Mouse (Mus musculus) spleen, adult 12 weeks (tissue): ENCODE results near the gene Fxyd6.
A peak's percentile ranks its signal among the peaks of the same experiment; 100 is the strongest.

ENCODE experiments used
- DNase-seq: peaks from one replicate; pipeline ENCODE4 v3.0.0; 2022; ENCODE audit warnings: low spot score

Gene Fxyd6

DNA sequence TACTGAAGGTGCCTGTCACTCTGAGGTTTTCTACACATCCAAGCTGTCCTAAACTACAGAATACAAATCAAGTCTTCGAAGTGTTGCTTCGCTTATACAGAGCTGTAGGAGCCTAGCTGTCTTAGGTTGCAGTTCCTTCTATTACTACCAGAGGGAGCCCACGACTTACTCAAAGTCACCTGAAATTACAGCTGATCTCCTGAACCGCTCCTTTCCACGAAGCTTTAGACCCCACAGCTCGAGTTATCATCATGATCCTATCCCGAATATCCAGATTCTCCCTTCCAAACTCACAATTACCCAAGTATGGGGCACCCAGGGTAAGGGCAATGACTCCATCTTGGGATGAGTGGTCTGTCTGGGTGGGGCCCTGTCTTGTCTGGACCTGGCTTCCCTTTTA is 41.8 kb downstream of the Fxyd6 start:
- DNase-seq: no peak

DNA sequence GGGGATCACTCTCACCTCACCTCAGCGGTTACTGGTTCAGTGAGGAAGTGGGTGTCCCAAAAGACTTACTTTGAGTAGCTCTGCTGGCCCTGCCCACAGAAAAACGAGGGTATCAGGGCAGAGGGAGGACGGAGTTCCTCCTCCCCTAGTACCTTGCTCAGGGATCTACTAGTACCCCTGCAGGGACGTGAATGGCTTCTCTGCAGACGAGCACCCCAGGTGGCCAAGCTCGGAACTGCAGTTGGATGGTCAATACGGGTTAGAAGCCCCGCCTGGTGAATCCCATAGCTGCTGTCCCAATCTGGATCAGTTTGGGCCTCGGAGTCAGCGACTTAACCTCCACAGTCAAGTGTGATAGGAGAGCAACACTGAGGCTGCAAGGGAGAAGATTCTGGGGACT is 42.3 kb downstream of the Fxyd6 start:
- peak; percentile 51 for DNase-seq

- no peak for DNase-seq
Measured at GRCm38 (mm10) chr9:45412700-45413477, 42.9 kb downstream of the Fxyd6 start.

DNA sequence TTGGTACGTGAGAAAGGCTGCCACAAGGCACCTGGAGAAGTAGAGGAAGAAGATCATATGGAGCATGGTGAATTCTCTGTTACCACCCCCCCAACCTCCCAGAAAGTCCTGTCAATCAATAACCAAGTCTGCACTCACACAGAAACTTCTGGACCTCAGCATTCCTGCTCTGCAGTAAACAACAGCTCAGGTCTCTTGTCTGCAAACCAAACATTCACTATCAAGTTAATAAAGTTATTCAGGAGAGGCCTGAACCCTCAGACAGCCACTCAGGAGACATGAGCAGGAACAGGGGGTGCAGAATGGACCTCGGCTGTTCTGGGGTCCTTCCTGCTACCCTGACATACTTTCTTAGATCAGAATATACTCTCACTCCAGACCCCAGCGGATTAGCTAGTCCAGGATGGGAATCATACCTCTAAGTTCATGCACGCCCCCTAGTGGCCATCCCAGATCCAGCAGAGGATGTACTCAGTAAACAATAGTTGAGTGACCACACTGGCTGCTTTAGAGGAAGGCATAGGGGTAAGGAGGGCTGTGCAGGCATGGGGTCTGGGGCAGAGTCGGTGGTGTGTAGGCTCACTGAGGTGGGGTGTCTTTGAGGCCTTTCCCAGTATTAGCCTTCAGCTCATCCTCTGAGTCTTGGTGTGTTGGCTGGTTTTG is 43.6 kb downstream of the Fxyd6 start:
- no peak for DNase-seq

- no peak for DNase-seq
Measured at GRCm38 (mm10) chr9:45415912-45416311, 45.9 kb downstream of the Fxyd6 start.

DNA sequence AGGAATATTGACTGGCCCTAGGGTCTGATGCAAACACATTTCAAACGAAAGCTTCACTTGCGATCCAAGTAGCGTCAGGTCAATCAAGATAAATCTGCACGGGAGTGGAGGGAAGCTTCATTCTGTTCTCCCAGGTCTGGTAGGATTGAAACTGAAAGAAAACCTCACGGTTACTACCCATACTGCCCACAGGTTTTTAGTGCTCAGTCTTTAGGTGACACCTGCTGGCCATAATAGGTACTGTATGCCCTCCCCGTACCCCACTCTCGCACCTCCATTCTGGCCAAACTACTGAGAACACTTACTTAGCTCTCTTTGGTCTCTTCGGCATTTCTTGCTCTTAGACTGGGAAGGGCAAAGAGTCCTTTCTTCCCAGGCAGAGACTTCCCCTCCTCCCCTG is 47.3 kb downstream of the Fxyd6 start:
- DNase-seq: peak; percentile 35

- DNase-seq: no peak
Measured at GRCm38 (mm10) chr9:45418252-45418651, 48.3 kb downstream of the Fxyd6 start.

GRCm38 (mm10) chr9:45421209-45421608 is 51.2 kb downstream of the Fxyd6 start:
- no peak for DNase-seq

- DNase-seq: no peak
Measured at GRCm38 (mm10) chr9:45422761-45423298, 52.8 kb downstream of the Fxyd6 start.

DNA sequence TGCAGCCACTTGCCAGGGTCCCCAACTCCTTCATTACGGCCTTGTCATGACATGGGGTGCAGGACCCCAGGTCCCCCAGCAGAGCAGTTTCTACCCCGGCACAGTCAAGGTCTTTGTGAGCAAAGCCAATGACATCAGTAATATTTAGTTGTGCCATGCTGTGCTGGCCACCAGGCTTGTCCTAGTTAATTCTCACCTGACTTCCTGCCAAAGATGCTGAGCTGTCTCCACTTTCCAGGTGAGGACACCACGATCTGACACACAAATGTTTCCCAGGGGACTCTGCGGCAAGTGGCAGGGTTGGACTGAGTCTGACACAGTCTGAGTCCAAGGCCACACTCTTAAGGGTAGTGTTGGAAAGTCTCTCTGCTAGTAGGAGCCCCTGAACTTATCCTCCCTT is 56.5 kb downstream of the Fxyd6 start, which contains the start of gene Dscaml1:
Dscaml1 (plus strand) TSS at position 173 of the 400 bp plus-strand sequence.
- DNase-seq: no peak

- DNase-seq: no peak
Measured at GRCm38 (mm10) chr9:45429392-45429791, 59.4 kb downstream of the Fxyd6 start.

DNA sequence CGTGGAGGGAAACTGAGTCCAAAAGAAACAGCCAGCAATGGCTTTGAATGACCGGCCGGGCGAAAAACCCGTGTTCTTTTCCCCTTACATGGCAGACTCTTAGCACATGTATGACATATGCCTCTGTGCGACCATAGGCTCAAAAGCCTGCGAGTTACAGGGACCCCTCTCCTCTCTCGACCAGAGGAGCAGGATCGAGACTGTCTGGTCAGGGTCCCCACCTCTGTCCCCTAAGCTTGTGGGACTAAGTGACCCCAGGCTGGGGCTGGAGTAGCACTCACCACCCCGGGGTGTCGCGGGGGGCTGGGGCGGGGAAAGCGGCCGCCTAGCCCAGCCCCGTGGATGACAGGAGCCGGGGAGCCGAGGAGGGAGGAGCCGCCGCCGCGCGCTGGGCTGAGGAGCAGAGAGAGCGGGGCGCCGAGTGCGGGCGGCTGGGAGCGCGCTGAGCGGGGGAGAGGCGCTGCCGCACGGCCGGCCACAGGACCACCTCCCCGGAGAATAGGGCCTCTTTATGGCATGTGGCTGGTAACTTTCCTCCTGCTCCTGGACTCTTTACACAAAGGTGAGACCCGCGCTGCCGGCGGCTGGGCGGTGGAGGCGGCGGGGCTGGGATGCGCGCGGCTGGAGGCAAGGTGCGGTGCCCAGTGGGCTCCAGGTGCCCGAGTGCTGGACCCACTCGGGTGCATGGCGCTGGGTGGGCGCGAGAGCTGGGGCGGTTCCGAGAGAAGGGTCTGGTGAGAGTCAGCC is 60.1 kb downstream of the Fxyd6 start:
- DNase-seq: no peak

DNA sequence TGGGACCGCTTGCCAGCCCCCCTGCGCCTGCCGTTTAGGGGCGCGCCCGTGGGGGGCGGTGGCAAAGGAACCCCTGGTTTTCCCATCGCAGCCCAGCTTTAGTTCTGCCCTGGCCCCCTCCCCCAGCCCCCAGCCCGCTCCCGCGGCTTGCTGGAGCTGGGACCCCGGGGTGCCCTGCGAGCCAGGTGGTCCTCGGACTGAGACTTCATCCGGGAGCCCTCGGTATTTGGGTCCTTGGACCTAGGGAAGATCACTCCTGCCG is 60.6 kb downstream of the Fxyd6 start:
- no peak for DNase-seq

DNA sequence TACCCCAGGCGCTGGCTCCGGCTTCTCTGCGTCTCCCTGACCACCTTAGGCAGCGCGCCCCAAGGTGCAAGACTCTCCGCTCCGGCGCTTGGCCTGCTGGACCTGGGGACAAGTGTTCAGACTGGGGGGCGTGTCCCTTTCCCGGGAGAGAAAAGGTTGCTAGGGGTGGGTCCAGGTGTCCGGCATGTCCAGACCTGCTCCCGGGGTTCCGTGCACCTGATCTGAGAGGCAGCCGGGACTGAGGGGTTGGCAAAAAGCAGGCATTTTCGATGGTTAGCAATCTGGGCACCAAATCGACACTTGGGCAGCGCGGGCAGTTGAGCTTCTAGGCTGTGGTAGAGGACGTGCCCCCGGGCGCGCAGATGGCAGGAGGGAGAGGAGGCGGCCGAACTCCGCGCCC is 61.2 kb downstream of the Fxyd6 start:
- no peak for DNase-seq

GRCm38 (mm10) chr9:45432639-45433038 is 62.7 kb downstream of the Fxyd6 start:
- no peak for DNase-seq

GRCm38 (mm10) chr9:45433119-45433518 is 63.1 kb downstream of the Fxyd6 start:
- DNase-seq: no peak

GRCm38 (mm10) chr9:45434171-45434570 is 64.2 kb downstream of the Fxyd6 start:
- DNase-seq: no peak

- DNase-seq: no peak
Measured at GRCm38 (mm10) chr9:45439025-45439424, 69.0 kb downstream of the Fxyd6 start.

GRCm38 (mm10) chr9:45440083-45440784 is 70.2 kb downstream of the Fxyd6 start:
- DNase-seq: no peak

DNA sequence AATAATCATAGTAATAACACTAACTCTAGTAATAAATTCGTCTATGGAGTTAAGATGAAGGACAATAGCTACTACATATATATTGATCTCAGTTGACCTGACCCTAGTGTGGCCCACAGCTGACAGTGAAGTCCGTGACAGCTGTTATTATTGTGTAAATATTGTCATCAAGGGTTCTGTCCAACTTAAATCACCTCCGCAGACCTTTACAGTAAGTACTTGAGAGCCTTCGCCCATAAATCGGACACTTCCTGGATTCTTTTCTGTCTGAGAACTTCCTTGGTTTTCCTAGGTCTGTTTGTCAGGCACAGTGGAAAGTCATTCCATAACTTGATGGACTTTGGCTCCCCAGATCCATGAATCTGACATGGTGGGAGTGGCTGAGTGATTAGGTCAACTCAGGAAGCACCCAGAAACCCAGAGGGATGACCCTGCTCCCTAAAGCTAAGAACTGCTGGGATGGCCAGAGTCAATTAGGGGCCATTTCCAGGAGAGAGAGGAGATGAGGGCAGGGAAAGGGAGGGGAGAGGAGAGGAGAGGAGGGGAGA is 74.3 kb downstream of the Fxyd6 start:
- no peak for DNase-seq
